Mouse (Mus musculus): Measurements from ENCODE around the gene Asic2.

GRCm38 (mm10) chr11:81625199-81625598 lies 343.1 kb downstream of the Asic2 start:
- no peak for TF ChIP-seq CTCF (IDR thresholded peaks at IDR 0.05; ENCODE audit: low read depth)
- TF ChIP-seq EP300 (IDR thresholded peaks at IDR 0.05; ENCODE audit: low read depth) = no peak
